Mouse (Mus musculus): ENCODE results near the gene Ppp1r8. TPM values are rescaled to one million over a fixed set of nuclear protein-coding genes. Genes with fewer than 3 reads are reported as not detected.

Gene Ppp1r8
- polyA plus RNA-seq (2014; fragmentation: Nextera tagmentation; extraction: Ambion mirVana): 56.8 and 75.5 TPM in 2 replicates

GRCm38 (mm10) chr4:132842970-132843704 lies at the start of gene Ppp1r8:
Gene Ppp1r8 (minus strand): TSS chr4:132843169.
- ATAC-seq (ENCODE audit: low FRiP score, low TSS enrichment): peak; percentile 98

DNA sequence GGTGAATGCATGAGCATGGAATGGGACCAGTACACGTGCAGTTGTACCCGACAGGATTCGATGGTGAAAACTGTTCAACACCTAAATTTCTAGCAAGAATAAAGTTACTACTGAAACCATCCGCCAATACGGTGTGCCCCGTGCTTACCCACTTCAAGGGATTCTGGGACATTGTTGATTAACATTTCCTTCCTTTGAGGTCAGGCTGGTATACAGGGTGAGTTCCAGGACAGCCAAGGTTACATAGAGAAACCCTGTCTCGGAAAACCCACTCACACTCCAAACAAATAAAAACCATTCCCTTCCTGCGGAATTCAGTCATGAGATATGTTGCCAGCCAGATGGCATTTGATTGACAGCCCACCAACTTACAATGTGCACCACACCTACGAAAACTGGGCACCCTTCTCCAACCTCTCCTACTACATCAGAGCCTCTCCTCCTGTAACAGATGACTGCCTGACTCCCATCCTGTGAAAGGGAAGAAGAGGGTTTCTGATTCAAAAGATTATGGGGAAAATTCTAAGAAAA lies 41.9 kb upstream of the Ppp1r8 start:
- no peak for DNase-seq
- peak overlapping the region; percentile 77 for H3K4me2 ChIP-seq (ENCODE audit: low read length)
- 13% methylated on average over 9 of the region's 9 CpGs for WGBS
- H3K27me3 ChIP-seq (ENCODE audit: control insufficient read depth, insufficient read depth, low read length): no peaks in the 10 kb centered on the region
- H3K9ac ChIP-seq (replicated peaks; ENCODE audit: low read length): peak overlapping the region; percentile 95
- H3K4me1 ChIP-seq (ENCODE audit: control insufficient read depth, insufficient read depth, low read length): peaks cover 16% of the 10 kb centered on the region
- no peaks in the 10 kb centered on the region for H3K9me3 ChIP-seq (ENCODE audit: control insufficient read depth, low read length)
- peak overlapping the region; percentile 87 for H3K27ac ChIP-seq (replicated peaks; ENCODE audit: low read depth, low read length)
- ATAC-seq (ENCODE audit: low FRiP score, low TSS enrichment): 0 out of 2 replicates have a peak, but pooled peaks have one; percentile 2
- H3K36me3 ChIP-seq (ENCODE audit: control insufficient read depth, insufficient read depth, low read length): peaks cover 8% of the 10 kb centered on the region
- peak overlapping the region; percentile 96 for H3K4me3 ChIP-seq (replicated peaks; ENCODE audit: low read depth, low read length)

More at GRCm38 (mm10) chr4:132842970-132843704, at the start of gene Ppp1r8:
- no peaks in the 10 kb centered on the region for H3K27me3 ChIP-seq (ENCODE audit: control insufficient read depth, insufficient read depth, low read length)
- peak; percentile 98 for DNase-seq
- H3K27ac ChIP-seq (replicated peaks; ENCODE audit: low read depth, low read length): peak within 1 kb of the TSS; percentile 84
- H3K4me3 ChIP-seq (replicated peaks; ENCODE audit: low read depth, low read length): peak within 1 kb of the TSS; percentile 79
- peaks cover 27% of the 10 kb centered on the region for H3K36me3 ChIP-seq (ENCODE audit: control insufficient read depth, insufficient read depth, low read length)
- H3K9me3 ChIP-seq (ENCODE audit: control insufficient read depth, low read length): no peaks in the 10 kb centered on the region
- peak within 1 kb of the TSS; percentile 70 for H3K4me2 ChIP-seq (ENCODE audit: low read length)
- under 1% methylated on average over 40 of the region's 40 CpGs for WGBS
- peaks cover 12% of the 10 kb centered on the region for H3K4me1 ChIP-seq (ENCODE audit: control insufficient read depth, insufficient read depth, low read length)
- H3K9ac ChIP-seq (replicated peaks; ENCODE audit: low read length): peak within 1 kb of the TSS; percentile 80

GRCm38 (mm10) chr4:132884064-132884843 lies 41.3 kb upstream of the Ppp1r8 start, which contains the start of gene Stx12:
Gene Stx12 (minus strand): TSS chr4:132884509.
- H3K27ac ChIP-seq (replicated peaks; ENCODE audit: low read depth, low read length): peak within 1 kb of the TSS; percentile 87
- peak within 1 kb of the TSS; percentile 77 for H3K4me2 ChIP-seq (ENCODE audit: low read length)
- H3K4me1 ChIP-seq (ENCODE audit: control insufficient read depth, insufficient read depth, low read length): peaks cover 16% of the 10 kb centered on the region

GRCm38 (mm10) chr4:132883561-132884063 lies 40.6 kb upstream of the Ppp1r8 start:
- H3K4me2 ChIP-seq (ENCODE audit: low read length): peak overlapping the region; percentile 77
- peaks cover 16% of the 10 kb centered on the region for H3K4me1 ChIP-seq (ENCODE audit: control insufficient read depth, insufficient read depth, low read length)
- no peaks in the 10 kb centered on the region for H3K9me3 ChIP-seq (ENCODE audit: control insufficient read depth, low read length)
- H3K27me3 ChIP-seq (ENCODE audit: control insufficient read depth, insufficient read depth, low read length): no peaks in the 10 kb centered on the region
- H3K27ac ChIP-seq (replicated peaks; ENCODE audit: low read depth, low read length): peak overlapping the region; percentile 87
- H3K9ac ChIP-seq (replicated peaks; ENCODE audit: low read length): peak overlapping the region; percentile 95
- peaks cover 11% of the 10 kb centered on the region for H3K36me3 ChIP-seq (ENCODE audit: control insufficient read depth, insufficient read depth, low read length)
- ATAC-seq (ENCODE audit: low FRiP score, low TSS enrichment): no peak
- 4% methylated on average over 21 of the region's 21 CpGs for WGBS
- H3K4me3 ChIP-seq (replicated peaks; ENCODE audit: low read depth, low read length): peak overlapping the region; percentile 96
- peak; percentile 16 for DNase-seq

More at GRCm38 (mm10) chr4:132884064-132884843, 41.3 kb upstream of the Ppp1r8 start, which contains the start of gene Stx12:
- peak within 1 kb of the TSS; percentile 95 for H3K9ac ChIP-seq (replicated peaks; ENCODE audit: low read length)
- DNase-seq (peak; percentile 96), ATAC-seq (ENCODE audit: low FRiP score, low TSS enrichment) (peak; percentile 91)
- WGBS: under 1% methylated on average over 72 of the region's 72 CpGs
- H3K4me3 ChIP-seq (replicated peaks; ENCODE audit: low read depth, low read length): peak within 1 kb of the TSS; percentile 96
- H3K36me3 ChIP-seq (ENCODE audit: control insufficient read depth, insufficient read depth, low read length): peaks cover 11% of the 10 kb centered on the region
- H3K9me3 ChIP-seq (ENCODE audit: control insufficient read depth, low read length): no peaks in the 10 kb centered on the region
- no peaks in the 10 kb centered on the region for H3K27me3 ChIP-seq (ENCODE audit: control insufficient read depth, insufficient read depth, low read length)

GRCm38 (mm10) chr4:132874363-132875097 lies 31.6 kb upstream of the Ppp1r8 start:
- Histone ChIP-seq H3K27me3 (ENCODE audit: control insufficient read depth, insufficient read depth, low read length) (no peaks in the 10 kb centered on the region), H3K4me1 (ENCODE audit: control insufficient read depth, insufficient read depth, low read length) (no peaks in the 10 kb centered on the region), H3K27ac (replicated peaks; ENCODE audit: low read depth, low read length) (no peak overlapping the region), H3K36me3 (ENCODE audit: control insufficient read depth, insufficient read depth, low read length) (peaks cover 19% of the 10 kb centered on the region), H3K9me3 (ENCODE audit: control insufficient read depth, low read length) (no peaks in the 10 kb centered on the region), H3K9ac (replicated peaks; ENCODE audit: low read length) (no peak overlapping the region), H3K4me2 (ENCODE audit: low read length) (no peak overlapping the region), H3K4me3 (replicated peaks; ENCODE audit: low read depth, low read length) (no peak overlapping the region)
- DNase-seq (no peak), ATAC-seq (ENCODE audit: low FRiP score, low TSS enrichment) (no peak)
- WGBS: 96% methylated on average over 7 of the region's 7 CpGs

DNA sequence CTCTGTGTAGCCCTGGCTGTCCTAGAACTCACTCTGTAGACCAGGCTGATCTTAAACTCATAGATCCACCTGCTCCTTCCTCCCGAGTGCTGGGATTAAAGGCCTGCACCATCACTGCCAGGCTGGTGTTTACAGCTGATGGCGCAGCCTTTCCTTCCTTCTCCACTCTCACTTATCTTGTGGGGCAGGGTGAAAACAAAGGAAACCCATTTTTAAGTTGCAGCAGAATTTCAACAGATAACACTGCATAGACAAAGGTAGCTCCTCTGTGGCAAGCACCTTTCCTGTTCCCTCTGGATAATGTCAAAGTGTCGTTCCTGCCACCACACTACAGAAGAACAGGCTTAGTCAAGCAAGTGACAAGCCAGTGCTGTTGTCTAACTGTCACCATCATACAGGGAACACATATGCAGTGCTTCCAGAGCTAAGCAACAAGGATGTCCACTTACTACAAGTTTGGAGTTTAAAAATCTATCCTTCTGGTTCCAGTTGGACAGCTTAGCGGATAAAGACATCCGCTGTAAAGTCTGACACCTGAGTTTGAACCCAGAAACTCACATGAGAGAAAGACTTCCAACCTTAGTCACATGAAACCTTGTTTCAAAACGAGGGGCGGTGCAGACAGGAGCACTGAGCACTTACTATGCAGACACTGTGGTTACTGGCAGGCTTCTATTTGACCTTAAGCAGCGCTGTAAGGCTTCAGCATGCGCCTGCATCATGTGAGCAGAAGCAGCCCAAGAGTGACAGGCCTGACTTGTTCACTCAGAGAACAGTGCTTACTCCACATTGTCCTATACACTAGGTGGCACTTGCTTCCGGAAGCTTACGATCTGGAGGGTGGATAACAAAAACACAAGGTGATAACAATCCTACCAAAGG lies 30.8 kb upstream of the Ppp1r8 start:
- Histone ChIP-seq H3K36me3 (ENCODE audit: control insufficient read depth, insufficient read depth, low read length) (peaks cover 27% of the 10 kb centered on the region), H3K27ac (replicated peaks; ENCODE audit: low read depth, low read length) (no peak overlapping the region), H3K9me3 (ENCODE audit: control insufficient read depth, low read length) (no peaks in the 10 kb centered on the region), H3K27me3 (ENCODE audit: control insufficient read depth, insufficient read depth, low read length) (no peaks in the 10 kb centered on the region), H3K9ac (replicated peaks; ENCODE audit: low read length) (no peak overlapping the region), H3K4me3 (replicated peaks; ENCODE audit: low read depth, low read length) (no peak overlapping the region), H3K4me1 (ENCODE audit: control insufficient read depth, insufficient read depth, low read length) (no peaks in the 10 kb centered on the region), H3K4me2 (ENCODE audit: low read length) (no peak overlapping the region)
- WGBS: 91% methylated on average over 11 of the region's 11 CpGs
- ATAC-seq (ENCODE audit: low FRiP score, low TSS enrichment) (no peak), DNase-seq (no peak)

GRCm38 (mm10) chr4:132871116-132871515 lies 28.1 kb upstream of the Ppp1r8 start:
- Histone ChIP-seq H3K9ac (replicated peaks; ENCODE audit: low read length) (no peak overlapping the region), H3K4me2 (ENCODE audit: low read length) (no peak overlapping the region), H3K4me1 (ENCODE audit: control insufficient read depth, insufficient read depth, low read length) (no peaks in the 10 kb centered on the region), H3K9me3 (ENCODE audit: control insufficient read depth, low read length) (no peaks in the 10 kb centered on the region), H3K27ac (replicated peaks; ENCODE audit: low read depth, low read length) (no peak overlapping the region), H3K4me3 (replicated peaks; ENCODE audit: low read depth, low read length) (no peak overlapping the region), H3K36me3 (ENCODE audit: control insufficient read depth, insufficient read depth, low read length) (peaks cover 51% of the 10 kb centered on the region), H3K27me3 (ENCODE audit: control insufficient read depth, insufficient read depth, low read length) (no peaks in the 10 kb centered on the region)
- ATAC-seq (ENCODE audit: low FRiP score, low TSS enrichment) (no peak), DNase-seq (no peak)
- WGBS: 93% methylated on average over 3 of the region's 3 CpGs
